Mouse (Mus musculus) testis, postnatal 14 days (tissue): ENCODE data around the gene Snrnp25.

Experiments
- DNase-seq: peaks from one replicate; pipeline ENCODE4 v3.0.0; 2021; ENCODE audit warnings: low spot score

Gene Snrnp25

GRCm38 (mm10) chr11:32205058-32205873 lies at the start of gene Snrnp25:
Gene Snrnp25 (plus strand): TSS chr11:32205415.
- peak; percentile 96 for DNase-seq

DNA sequence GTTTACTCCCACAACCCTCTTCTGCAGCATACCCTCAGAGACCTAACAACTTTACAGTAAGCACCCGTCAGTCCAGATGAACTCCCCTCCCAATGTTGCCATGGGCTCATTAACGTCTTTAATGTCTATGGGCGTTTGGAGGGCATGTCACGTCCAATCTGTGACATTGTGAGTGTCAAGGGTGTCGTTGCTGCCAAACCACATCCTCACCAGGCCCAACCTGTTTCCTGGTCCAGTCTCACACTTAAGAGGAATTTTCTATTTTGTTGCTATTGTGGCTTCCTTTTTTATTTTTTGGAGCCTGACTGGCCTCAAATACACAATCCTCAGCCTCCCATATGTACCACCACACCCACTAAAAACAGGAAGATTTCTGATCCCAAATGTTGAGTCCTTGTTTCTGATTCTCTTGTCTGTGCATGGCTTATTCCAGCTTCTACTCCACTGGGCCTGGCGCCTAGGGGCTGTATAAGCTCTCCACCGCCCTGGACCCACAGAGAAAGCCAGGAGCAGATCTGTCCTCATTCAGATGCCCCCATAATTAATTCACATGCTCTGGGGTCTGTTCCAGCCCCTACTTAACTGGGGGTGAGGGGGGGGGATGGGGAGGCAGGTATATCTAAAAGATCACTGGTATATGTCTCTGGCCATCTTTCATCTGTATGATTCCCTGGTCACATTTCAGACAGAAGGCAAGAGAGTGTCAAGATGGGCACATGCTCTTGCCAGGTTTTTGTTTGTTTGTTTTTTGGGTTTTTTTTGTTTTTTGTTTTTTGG lies 48.2 kb upstream of the Snrnp25 start:
- DNase-seq: no peak

DNA sequence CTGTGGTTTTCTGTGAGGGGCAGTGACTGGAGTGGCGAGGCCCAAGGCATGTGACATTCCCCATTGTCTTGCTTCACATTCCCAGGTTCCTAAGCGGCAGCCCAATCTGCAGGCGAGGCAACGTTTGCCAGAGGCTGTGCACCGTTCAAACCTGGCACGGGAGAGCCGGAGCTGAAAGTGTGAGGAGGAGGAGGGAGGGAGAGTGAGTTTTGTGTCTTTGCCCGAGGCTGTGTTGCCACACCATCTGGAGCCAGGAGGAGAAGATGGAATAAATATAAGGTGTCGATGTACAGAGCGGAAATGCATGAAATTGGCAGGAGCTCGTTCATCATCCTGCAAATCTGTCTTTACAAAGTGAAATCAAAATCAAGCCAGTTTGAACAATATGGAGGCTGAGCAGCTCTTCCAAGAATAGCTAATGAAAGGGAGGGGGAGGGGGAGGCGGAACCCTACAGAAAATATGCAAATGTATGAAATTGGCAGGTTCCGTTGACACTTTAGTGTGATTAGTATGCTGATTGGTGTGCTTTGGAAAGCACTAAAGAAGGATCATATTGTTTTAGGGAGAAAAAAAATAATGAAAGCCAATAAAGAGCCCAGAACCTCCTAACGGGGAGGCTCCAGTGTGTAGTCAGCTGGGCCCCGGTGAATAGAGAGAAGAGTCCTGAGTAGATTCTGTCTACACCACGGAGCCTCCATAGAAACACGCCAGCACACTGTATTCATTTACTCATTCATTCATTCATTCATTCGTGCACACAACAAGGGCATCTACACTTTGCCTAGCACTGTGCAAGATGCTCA lies 47.2 kb upstream of the Snrnp25 start:
- no peak for DNase-seq

DNA sequence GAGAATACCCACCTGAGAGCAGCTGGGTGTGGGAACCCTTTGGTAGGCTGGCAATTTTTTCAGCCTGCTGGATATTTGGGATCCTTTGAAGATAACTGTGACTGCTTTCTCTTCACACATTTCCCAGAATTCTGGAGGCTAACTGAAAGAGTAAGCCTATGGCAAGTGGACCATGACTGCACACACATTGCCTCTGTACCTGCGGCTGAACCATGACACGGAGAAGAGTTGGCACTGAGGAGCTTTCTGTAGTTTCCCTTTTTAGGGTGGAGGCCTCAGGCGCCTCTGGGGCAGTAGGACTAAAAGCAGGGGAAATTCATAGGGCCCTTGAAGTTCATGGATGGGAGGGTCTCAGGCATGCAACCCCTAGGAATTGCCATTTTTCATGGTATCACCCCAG lies 46.0 kb upstream of the Snrnp25 start:
- no peak for DNase-seq

DNA sequence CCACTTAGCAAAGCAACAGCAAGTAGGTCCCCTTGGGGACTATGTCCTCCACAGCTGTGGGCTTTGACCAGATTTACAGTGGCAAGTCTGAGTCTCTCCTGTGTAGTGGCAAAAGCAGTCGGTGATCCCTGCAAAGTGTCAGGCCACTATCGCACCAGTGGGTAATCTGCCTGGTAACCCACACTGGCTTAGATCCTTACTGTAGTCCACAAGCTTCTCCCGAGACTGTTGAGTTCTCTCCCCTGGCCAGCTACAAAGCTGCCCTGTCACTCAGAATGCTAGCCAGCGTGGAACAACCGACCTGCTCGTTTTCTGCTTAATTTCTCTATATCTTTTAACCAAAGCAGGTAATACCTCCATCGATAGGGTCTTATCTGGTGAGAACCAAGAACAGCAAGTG lies 44.9 kb upstream of the Snrnp25 start:
- no peak for DNase-seq

DNA sequence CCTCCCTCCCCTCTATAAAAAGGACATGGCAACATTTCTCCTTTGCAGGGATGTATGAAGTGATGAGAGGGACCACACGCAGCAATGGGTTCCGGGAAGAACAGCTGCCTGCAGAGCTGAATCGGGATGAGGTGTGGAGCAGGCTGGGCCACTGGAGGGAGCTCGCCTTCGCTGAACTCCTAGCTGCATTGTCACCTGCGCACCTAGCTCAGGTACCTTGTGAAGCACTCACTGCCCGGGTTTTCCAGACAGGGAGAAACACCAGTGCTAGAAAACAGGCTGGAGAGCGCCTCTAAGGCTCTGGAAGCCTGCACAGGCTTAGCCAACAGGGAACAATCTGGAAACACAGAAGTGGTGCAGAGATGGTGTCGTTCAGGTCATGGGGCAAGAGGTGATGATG lies 43.7 kb upstream of the Snrnp25 start:
- no peak for DNase-seq

- peak; percentile 67 for DNase-seq
Observed at GRCm38 (mm10) chr11:32161922-32162804, 43.1 kb upstream of the Snrnp25 start.

- no peak for DNase-seq
Observed at GRCm38 (mm10) chr11:32166683-32167082, 38.5 kb upstream of the Snrnp25 start.

GRCm38 (mm10) chr11:32178506-32178905 lies 26.7 kb upstream of the Snrnp25 start:
- no peak for DNase-seq

- DNase-seq: no peak
Observed at GRCm38 (mm10) chr11:32181246-32181645, 24.0 kb upstream of the Snrnp25 start.

DNA sequence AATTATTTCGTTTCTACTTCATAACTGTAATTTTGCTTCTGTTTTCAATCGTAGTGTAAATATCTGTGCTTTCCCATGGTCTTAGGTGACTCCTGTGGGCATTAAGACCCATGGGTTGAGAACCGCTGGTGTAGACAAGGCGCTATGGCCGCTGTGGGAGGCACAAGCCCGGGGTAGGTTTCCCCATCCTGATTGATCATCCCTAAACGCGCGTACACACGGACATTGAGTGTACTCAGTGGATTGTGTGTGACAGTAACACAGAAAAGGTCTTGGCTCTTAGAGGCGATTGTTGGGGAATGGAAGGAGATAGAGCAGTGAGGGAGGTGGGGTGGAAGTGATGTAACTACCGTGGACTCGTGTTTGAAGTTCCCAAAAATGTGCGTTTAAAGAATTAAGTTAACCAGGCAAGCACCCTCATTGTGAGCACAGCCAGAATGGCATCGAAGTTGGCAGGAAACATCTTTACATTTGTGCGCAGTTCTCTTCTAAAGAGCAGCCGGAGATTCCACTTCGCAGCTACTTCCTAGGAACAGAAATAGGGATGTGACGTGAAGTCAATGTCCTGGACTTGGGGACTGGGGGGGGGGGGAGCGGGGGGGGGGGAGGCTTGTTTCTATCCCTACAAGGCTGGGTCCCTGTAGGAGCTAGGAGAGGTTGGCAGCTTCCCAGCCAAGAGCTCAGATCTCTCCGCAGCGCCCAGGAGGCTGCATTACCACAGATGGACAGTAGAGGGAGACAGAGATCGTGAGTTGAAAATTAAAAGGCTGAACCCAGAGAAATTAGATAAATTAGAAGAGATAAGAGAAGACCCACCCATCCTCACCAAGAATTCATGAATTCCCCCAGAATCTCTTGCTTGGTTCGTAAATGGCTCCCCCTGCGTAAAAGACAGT lies 23.0 kb upstream of the Snrnp25 start:
- peak; percentile 69 for DNase-seq

GRCm38 (mm10) chr11:32184469-32184868 lies 20.7 kb upstream of the Snrnp25 start:
- no peak for DNase-seq

DNA sequence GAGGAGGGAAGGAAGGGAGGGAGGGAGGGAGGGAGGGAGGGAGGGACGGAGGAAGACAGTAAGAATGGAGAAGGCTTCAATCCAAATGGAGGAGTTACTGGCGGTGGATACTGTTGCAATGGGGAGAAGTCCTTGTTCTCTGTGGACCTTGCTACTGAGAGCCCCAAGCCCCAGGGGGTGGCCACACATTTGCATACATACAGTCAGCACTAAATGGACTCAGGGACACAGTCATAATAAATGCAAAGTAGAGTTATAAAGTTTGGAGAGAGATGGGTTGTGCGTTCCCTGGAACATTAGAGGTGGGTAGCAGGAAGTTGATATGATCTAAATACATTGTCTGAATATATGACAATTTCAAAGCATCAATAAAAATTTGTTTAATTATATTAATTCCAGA lies 19.2 kb upstream of the Snrnp25 start:
- DNase-seq: no peak

GRCm38 (mm10) chr11:32187256-32187655 lies 18.0 kb upstream of the Snrnp25 start:
- no peak for DNase-seq

DNA sequence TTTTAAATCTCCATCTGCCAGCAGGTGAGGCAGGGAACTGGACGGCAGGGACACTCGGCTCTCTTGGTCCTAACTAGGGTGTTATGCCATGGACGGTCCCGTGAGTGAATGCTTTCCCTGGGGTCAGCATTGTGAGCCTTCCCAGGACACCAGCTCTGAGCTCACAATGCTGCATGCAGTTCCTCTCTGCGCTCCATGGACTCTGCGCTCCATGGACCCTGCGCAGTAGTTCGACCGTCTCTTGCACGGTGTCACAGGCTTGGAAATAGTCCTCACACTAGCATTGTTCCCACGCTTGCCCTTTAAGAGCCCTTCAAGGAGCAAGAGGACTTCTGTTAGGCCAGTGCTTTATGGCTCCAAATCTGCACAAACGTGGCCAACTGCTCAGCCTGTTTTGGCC lies 16.3 kb upstream of the Snrnp25 start:
- DNase-seq: no peak

- no peak for DNase-seq
Observed at GRCm38 (mm10) chr11:32189434-32189833, 15.8 kb upstream of the Snrnp25 start.

- no peak for DNase-seq
Observed at GRCm38 (mm10) chr11:32190119-32190518, 15.1 kb upstream of the Snrnp25 start.

GRCm38 (mm10) chr11:32190603-32191110 lies 14.6 kb upstream of the Snrnp25 start:
- no peak for DNase-seq

- DNase-seq: no peak
Observed at GRCm38 (mm10) chr11:32193156-32193555, 12.1 kb upstream of the Snrnp25 start.

- no peak for DNase-seq
Observed at GRCm38 (mm10) chr11:32194086-32194485, 11.1 kb upstream of the Snrnp25 start.
